Mouse (Mus musculus) lung, postnatal 10 days (tissue): ENCODE measurements around the gene Ripply2.
"Not testable (repeated sequence)": the region's sequence is repeated elsewhere in the genome, so short reads cannot be mapped to it uniquely, and the experiment has no call there.

ENCODE experiments used
- DNase-seq: peaks from one replicate; pipeline ENCODE4 v3.0.0; 2021

Ripply2 gene

GRCm38 (mm10) chr9:87015288-87015937, at the start of gene Ripply2:
TSS of gene Ripply2 (plus strand) at chr9:87015537.
- no peak for DNase-seq

GRCm38 (mm10) chr9:86972471-86972870, 42.9 kb upstream of the Ripply2 start:
- not testable (repeated sequence) for DNase-seq

GRCm38 (mm10) chr9:86973562-86973961, 41.8 kb upstream of the Ripply2 start:
- DNase-seq = no peak

- DNase-seq = no peak
Measured at GRCm38 (mm10) chr9:86976896-86977295, 38.4 kb upstream of the Ripply2 start.

- no peak for DNase-seq
Measured at GRCm38 (mm10) chr9:86978257-86978907, 37.0 kb upstream of the Ripply2 start.

DNA sequence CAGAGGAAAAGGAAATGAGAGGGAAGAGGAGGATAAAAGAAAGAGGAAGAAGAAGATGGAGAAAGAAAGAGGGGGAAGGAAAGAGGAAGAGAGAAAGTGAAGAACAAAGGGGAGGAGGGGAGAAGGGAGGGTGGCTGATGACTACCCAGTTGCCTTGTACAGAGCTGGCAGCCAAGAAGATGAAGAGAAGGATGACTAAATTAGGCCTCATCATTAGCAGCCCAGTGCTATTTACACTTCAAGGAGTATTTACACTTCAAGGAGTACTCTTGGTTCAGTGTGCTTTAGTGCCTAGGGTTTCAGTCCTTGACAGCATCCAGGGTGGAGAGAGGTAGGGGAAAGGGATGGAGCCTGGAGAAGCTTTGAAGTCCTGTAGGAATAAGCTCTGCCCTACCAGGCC, 35.3 kb upstream of the Ripply2 start:
- no peak for DNase-seq

- DNase-seq = no peak
Measured at GRCm38 (mm10) chr9:86980942-86981341, 34.4 kb upstream of the Ripply2 start.

DNA sequence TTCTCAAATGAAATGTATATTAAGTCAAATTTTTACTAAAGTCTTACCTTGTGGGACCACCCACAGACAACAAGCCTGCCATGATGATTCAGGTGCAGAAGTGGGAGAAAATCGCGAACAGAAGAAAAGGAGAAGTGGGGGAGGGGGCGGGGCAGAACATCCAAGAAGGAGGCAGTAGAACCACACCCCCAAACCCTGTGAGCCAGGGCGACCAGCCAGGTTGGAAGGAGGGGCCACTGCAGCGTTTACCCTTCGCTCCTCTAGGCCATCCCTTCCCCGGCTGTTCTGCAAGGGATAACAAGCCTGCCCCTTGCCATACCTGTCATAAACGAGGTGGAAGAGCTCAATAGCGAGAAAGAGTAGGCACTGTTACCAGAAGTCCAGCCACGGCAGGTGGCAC, 33.8 kb upstream of the Ripply2 start:
- no peak for DNase-seq

DNA sequence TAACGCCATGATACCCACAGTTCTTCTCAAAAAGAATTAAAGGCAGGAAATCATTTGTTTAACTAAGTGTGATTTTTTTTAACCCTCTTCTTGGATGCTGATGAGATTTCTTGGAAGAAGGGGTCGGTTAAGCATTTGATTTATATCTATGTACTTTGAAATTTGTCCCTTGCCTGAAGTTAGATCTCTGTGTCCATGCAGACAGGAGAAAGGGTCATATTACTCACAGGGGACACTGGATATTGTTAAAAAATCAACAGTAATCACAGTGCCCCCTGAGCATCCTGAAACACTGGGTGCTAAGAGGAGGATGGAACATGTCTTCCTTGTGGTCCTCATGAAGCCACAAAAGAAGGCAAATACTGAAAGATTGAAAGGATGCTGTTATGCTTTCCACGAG, 30.8 kb upstream of the Ripply2 start:
- DNase-seq = no peak

- no peak for DNase-seq
Measured at GRCm38 (mm10) chr9:86985105-86985504, 30.2 kb upstream of the Ripply2 start.

- DNase-seq = peak; percentile 6
Measured at GRCm38 (mm10) chr9:86986703-86987296, 28.5 kb upstream of the Ripply2 start.

GRCm38 (mm10) chr9:86989822-86990221, 25.5 kb upstream of the Ripply2 start:
- DNase-seq = no peak

DNA sequence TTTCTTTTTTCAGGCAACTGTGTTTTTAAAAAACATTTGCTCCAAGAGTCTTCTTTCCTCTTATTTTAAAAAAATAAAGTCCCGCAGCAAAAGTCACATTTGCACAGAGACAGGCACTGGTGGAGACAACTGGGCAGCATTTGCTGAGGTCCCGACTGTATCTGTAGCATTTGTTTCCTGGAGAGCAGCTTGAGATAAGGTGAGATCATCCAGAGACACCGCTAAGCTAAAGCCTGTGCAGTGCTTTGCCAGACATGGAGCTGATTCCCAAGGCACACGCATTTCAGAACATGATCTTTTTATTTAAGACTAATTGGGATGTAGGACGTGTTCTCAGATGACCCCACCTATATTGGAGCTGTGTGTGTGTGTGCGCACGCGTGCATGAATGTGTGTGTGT, 23.6 kb upstream of the Ripply2 start:
- no peak for DNase-seq

DNA sequence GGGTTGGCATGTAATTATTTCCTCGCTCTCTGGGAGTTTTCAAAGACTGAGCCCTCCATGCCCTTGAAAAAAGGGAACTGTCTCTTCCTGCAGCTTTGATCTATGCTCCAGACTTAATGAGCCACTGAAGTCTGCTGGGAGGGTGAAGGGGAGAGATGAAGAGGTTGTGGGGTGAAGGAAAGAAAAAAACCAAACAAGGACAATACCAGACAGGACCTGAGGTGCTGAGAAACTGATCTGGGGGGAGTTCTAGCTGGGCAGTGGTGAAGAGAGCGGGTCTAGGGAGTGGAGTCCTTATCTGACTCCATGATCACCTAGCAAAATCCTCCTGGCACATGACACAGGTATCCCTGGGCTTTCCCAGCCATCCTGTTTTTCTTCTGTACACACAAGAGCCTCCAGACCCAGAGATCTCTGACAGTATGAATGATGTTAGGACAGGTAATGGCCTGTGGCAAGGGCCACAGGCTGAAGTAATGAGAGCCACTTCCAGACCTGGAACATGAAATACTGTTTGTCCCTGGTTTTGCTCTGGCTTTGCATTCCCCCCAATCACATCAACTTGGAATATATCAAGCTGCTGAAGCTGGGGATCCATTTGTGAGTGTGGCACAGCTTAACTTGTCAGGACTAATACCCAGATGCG, 18.2 kb upstream of the Ripply2 start:
- no peak for DNase-seq

DNA sequence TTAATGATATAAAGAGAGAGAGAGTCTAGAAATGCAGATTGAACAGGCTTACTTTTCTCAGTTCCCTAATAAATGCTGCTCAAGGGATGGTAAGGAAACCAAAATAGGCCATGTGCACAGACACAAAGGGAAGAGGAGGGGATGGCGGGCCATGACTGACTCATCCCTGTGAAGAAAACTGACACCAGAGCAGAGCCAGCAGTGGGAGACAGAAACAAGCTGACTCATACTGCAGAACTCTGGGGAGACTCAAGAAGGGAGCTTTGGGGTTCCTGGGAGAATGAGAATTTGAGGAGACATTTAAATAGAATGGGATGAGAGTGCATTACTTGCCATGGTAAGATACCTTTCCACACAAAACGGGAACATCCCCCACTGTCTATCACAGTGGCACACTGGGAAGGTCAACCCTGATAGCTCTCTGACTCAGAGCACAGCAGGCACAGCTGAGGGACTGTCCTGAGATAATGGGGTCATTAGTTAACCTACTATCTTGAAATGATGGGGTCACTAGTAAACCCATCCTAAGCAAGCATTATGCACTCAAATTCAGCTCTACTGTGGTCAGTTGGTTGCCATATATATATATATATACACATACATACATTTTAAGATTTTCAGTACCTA, 15.3 kb upstream of the Ripply2 start:
- no peak for DNase-seq

- no peak for DNase-seq
Measured at GRCm38 (mm10) chr9:87004701-87005434, 10.5 kb upstream of the Ripply2 start.

DNA sequence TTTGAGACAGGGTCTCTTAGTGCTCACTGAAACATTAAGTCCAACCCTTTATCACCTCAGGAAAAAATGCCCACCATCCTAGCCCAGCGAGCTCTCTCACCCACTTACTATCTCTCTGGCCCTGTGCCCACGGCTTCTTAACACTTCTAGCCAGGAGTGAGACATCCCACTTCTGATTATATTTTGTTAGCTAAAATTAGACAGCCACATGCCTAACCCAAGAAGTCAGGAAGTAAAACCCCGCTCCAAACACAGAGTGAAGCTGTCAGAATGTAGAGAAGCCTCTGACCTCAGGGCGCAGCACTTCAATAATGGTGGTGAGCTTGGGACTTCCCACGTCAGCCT, 9.9 kb upstream of the Ripply2 start:
- DNase-seq = no peak

DNA sequence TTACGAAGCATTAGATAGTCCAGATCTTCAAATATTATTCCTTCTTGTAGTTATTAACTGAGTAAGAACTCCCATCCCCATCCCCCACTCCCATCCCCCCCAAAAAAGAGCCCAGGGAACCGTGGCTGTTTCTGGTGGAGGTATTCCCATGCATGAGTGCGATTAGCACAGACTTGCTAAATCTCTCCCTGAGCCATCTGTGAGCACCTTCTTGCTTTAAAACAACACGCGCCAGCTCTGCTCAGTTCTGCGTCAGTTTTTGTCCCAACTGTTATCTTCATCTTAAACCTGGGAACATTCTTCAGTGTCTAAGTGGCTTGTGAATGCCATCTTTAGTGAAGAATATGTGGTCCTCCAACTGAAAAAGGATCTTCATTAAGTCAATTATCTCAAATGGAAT, 6.8 kb upstream of the Ripply2 start:
- DNase-seq = no peak

- DNase-seq = no peak
Measured at GRCm38 (mm10) chr9:87008919-87009318, 6.4 kb upstream of the Ripply2 start.

DNA sequence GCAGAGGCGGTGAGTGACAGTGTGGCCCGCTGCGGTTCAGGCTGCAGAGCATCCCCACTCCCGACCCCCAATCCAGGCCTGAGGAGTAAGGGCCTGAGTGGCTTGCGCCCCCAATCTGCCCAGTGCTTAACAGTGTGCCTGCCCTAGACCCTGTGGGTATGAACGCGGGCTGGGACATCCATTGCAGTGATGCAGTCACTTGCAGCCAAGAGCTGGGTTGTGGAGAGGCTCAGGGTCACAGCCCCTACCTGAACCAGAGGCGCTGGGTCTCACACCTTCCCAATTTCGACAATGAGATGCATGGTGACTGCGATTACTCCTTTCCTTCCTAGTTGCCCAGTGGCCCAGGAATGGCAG, 579 bp downstream of the Ripply2 start:
- DNase-seq = no peak

DNA sequence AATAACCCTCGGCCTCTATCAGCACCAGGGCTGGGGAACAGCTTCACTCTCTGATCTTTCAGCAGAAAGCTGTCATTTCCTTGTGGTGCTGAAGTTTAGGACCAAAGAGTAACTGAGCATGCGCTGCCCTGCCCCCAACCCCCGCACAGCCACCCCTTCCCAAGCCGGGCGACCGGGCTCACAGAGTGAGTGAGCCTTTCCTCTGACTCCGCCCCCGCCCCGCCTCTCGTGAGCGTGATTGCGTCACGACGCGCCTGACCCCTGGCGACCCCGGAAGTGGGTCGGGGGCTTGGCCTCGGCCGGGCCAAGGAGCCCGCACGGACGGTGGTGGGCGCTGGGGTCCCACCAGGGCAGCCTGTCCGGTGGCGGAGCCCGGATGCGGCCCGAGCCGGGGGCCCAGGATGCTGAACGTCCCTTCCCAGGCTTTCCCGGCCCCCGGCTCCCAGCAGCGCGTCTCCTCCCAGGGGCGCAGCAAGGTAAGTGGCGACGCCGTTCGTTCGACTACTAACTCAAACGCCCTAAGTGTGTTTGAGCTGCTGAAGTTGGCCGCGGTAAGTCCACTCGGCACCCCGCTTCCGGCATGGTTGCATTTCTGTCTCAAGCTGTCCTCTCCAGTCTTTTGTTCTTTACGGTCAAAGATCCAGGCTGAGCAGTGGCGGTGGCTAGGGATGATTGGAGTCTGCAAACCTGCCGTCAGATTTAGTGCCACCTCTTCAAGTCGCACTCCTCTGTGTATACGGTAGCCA, 6.6 kb downstream of the Ripply2 start, which contains the start of gene Cyb5r4:
TSS of gene Cyb5r4 (plus strand) at position 237 of the 746 bp plus-strand sequence.
- DNase-seq = peak; percentile 97

DNA sequence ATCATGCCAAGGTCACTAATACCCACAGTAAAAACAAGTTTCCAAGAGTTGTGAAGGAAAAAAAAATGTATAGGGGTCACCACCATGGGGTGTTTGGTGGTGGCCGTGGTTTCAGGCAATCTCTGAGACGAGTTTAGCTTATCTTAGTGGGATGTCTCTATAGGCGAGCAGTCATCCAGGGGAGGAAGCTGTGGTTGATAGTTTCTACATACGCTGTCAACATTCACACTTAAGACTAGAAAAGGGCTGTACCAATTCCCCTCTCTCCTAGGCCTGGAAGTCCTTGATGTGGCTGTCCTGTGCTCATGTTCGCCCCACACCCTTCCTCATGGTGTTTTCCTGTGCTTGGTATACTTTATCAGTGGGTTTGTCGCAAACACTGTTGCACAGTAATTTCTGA, 10.4 kb downstream of the Ripply2 start:
- DNase-seq = no peak
